In the genomic region with DNA sequence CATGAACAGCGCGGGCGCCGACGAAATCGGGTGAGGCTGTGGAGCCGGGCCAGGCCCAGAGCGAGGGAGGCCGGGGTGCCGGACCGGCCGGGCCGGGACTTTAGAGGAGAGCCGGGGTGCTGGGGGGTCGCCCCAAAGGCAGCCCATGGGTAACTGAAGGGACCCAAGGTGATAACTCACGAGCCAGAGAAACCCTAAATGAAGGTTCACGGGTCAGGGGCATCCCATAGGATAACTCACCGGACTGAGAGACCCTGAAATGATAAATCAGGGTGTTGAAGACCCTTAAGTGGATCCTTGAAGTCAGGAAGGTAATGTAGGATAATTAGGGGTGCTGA, we compare ENCODE assay signal across 8 mouse cellular contexts. TPM values are rescaled to one million over a fixed set of nuclear protein-coding genes. Genes with fewer than 3 reads are reported as not detected.
DNase-seq lines count a peak whose midpoint lies in the region; ATAC-seq and TF ChIP-seq lines count a peak whose summit lies in the region.

No protein-coding gene starts in this region.

- peak overlapping the region; percentile 99 for H3K27ac ChIP-seq in gastrocnemius, adult 2 months
- peak overlapping the region; percentile 96 for H3K27ac ChIP-seq in testis, adult 2 months (ENCODE audit: control insufficient read depth, insufficient read depth, low read depth, low read length)
- peak overlapping the region; percentile 92 for H3K27ac ChIP-seq in liver, embryonic 13.5 days

- ATAC-seq in liver, embryonic 13.5 days (ENCODE audit: low read depth) = no peak

- H3K36me3 ChIP-seq in testis, adult 2 months (ENCODE audit: control insufficient read depth, insufficient read depth, low read length) = no peaks in the 10 kb centered on the region; the same call in 1 of the 2 replicates
- peaks cover 24% of the 10 kb centered on the region for H3K36me3 ChIP-seq in liver, embryonic 13.5 days

- peak overlapping the region; percentile 88 for H3K4me2 ChIP-seq in liver, embryonic 13.5 days

- H3K9me3 ChIP-seq in liver, embryonic 13.5 days (replicated peaks) = no peaks in the 10 kb centered on the region

- intact Hi-C loops in gastrocnemius, adult 2 months (cut with DNase I) = no loop called here

- no peak for TF ChIP-seq POLR2A in testis, adult 2 months (IDR thresholded peaks at IDR 0.05; ENCODE audit: control insufficient read depth, low read depth, low read length)

- no peak for TF ChIP-seq CTCF in gastrocnemius, adult 2 months (IDR thresholded peaks at IDR 0.05)
- no peak for TF ChIP-seq CTCF in testis, adult 2 months (IDR thresholded peaks at IDR 0.05; ENCODE audit: control insufficient read depth, insufficient read depth, insufficient replicate concordance, low read depth, low read length)

- WGBS in liver, embryonic 13.5 days (ENCODE audit: insufficient replicate concordance) = under 1% methylated on average over 18 of the region's 18 CpGs

- H3K4me3 ChIP-seq in gastrocnemius, adult 2 months = peak overlapping the region; percentile 87
- peak overlapping the region; percentile 91 for H3K4me3 ChIP-seq in testis, adult 2 months (ENCODE audit: control insufficient read depth, low read depth, low read length)
- peak overlapping the region; percentile 98 for H3K4me3 ChIP-seq in liver, embryonic 13.5 days (replicated peaks)

- no peak for DNase-seq in gastrocnemius, adult 2 months
- no peak for DNase-seq in gastrocnemius, postnatal 4 days (ENCODE audit: low spot score in 2 of 2)
- DNase-seq in testis, postnatal 10 days (ENCODE audit: low spot score) = no peak
- no peak for DNase-seq in liver, embryonic 13.5 days
- DNase-seq in natural killer cell, adult 2 months (ENCODE audit: low spot score in 2 of 2) = no peak
- no peak for DNase-seq in layer of hippocampus, adult 9-11 months
- no peak for DNase-seq in cerebellum, adult 9-11 months

- peaks cover 19% of the 10 kb centered on the region for H3K4me1 ChIP-seq in testis, adult 2 months (ENCODE audit: control insufficient read depth, insufficient read depth, low read length)
- peaks cover 87% of the 10 kb centered on the region for H3K4me1 ChIP-seq in liver, embryonic 13.5 days (replicated peaks)

- H3K27me3 ChIP-seq in testis, adult 2 months (ENCODE audit: control insufficient read depth, insufficient read depth, low read length) = no peaks in the 10 kb centered on the region
- H3K27me3 ChIP-seq in liver, embryonic 13.5 days = no peaks in the 10 kb centered on the region

- H3K9ac ChIP-seq in liver, embryonic 13.5 days = peak overlapping the region; percentile 100

RNA-seq across cellular contexts. Expression of gene Dazap1, which starts 3.8 kb away (rescaled TPM):
- total RNA-seq in gastrocnemius, adult 2 months (2021) = 10 to 100 TPM; 34.2 to 38.4 TPM
- 100 to 1,000 TPM in 1 of 2 experiments, 10 to 100 TPM in 1; 98.9 to 112 TPM for total RNA-seq in gastrocnemius, postnatal 4 days (2021)
- 97.5 and 114 TPM in 2 replicates for polyA plus RNA-seq in testis, adult 2 months (2012; rRNA removed)
- 33.5 and 34.7 TPM in 2 replicates for polyA plus RNA-seq in liver, embryonic 13.5 days (2015; fragmentation: Nextera tagmentation; extraction: Ambion mirVana)

RNA-seq across cellular contexts. Expression of gene Gamt, which starts 4.3 kb away (rescaled TPM):
- total RNA-seq in gastrocnemius, adult 2 months (2021) = 10 to 100 TPM; 14.0 to 28.5 TPM
- 100 to 1,000 TPM; 446 to 545 TPM for total RNA-seq in gastrocnemius, postnatal 4 days (2021)
- 38.5 and 39.6 TPM in 2 replicates for polyA plus RNA-seq in testis, adult 2 months (2012; rRNA removed)
- 53.5 and 57.2 TPM in 2 replicates for polyA plus RNA-seq in liver, embryonic 13.5 days (2015; fragmentation: Nextera tagmentation; extraction: Ambion mirVana)

RNA-seq across cellular contexts. Expression of gene Ndufs7, which starts 16.2 kb away (rescaled TPM):
- total RNA-seq in gastrocnemius, adult 2 months (2021) = 100 to 1,000 TPM; 496 to 663 TPM
- 100 to 1,000 TPM; 327 to 331 TPM for total RNA-seq in gastrocnemius, postnatal 4 days (2021)
- 105 and 132 TPM in 2 replicates for polyA plus RNA-seq in testis, adult 2 months (2012; rRNA removed)
- 241 and 294 TPM in 2 replicates for polyA plus RNA-seq in liver, embryonic 13.5 days (2015; fragmentation: Nextera tagmentation; extraction: Ambion mirVana)

RNA-seq across cellular contexts. Expression of gene Rps15, which starts 27.1 kb away (rescaled TPM):
- 100 to 1,000 TPM; 634 to 773 TPM for total RNA-seq in gastrocnemius, adult 2 months (2021)
- total RNA-seq in gastrocnemius, postnatal 4 days (2021) = 1,000 to 10,000 TPM; 1,165 to 1,300 TPM
- 672 and 893 TPM in 2 replicates for polyA plus RNA-seq in testis, adult 2 months (2012; rRNA removed)
- 792 and 836 TPM in 2 replicates for polyA plus RNA-seq in liver, embryonic 13.5 days (2015; fragmentation: Nextera tagmentation; extraction: Ambion mirVana)

RNA-seq across cellular contexts. Expression of gene Apc2, which starts 30.7 kb away (rescaled TPM):
- under 1 TPM; 0.20 to 0.77 TPM for total RNA-seq in gastrocnemius, adult 2 months (2021)
- 1 to 10 TPM in 1 of 2 experiments, under 1 TPM in 1; 0.73 to 2.1 TPM for total RNA-seq in gastrocnemius, postnatal 4 days (2021)
- polyA plus RNA-seq in testis, adult 2 months (2012; rRNA removed) = 1.4 and 1.8 TPM in 2 replicates
- 0.13 and 0.24 TPM in 2 replicates for polyA plus RNA-seq in liver, embryonic 13.5 days (2015; fragmentation: Nextera tagmentation; extraction: Ambion mirVana)

Comparison
In these comparisons a context has a peak if more than half of its experiments do, and no peak if none do; other contexts are left out.
1. RNA of gene Gamt, which starts 4.3 kb away (total RNA-seq): 446 to 545 TPM in gastrocnemius, postnatal 4 days; 14.0 to 28.5 TPM in gastrocnemius, adult 2 months; every median in the first group is over 10 times any median in the second.
2. Peak in every context shown above with its lines, with median percentiles within 50 percentile points of each other: H3K27ac ChIP-seq and H3K4me3 ChIP-seq.